Mouse (Mus musculus) embryo, embryonic 11.5 days (tissue): ENCODE results near the gene Jdp2.

Experiments used
- DNase-seq: peaks from one replicate; pipeline ENCODE4 v3.0.0-alpha.2; 2012; ENCODE audit warnings: low read depth, low spot score

Jdp2 gene

GRCm38 (mm10) chr12:85686466-85687216 lies 87.8 kb downstream of the Jdp2 start, which contains the start of gene Batf:
TSS of gene Batf (plus strand) at chr12:85686669.
- DNase-seq: no peak

- no peak for DNase-seq
These were observed 88.3 kb downstream of the Jdp2 start for GRCm38 (mm10) chr12:85687217-85687533.

- no peak for DNase-seq
These were observed 89.0 kb downstream of the Jdp2 start for GRCm38 (mm10) chr12:85687846-85688245.
